Mouse (Mus musculus): Measurements from ENCODE around the gene H2al1m. TPM values are rescaled to one million over a fixed set of nuclear protein-coding genes. Genes with fewer than 3 reads are reported as not detected.
A peak's percentile ranks its signal among the peaks of the same experiment; 100 is the strongest.
"Not testable (repeated sequence)": the region's sequence is repeated elsewhere in the genome, so short reads cannot be mapped to it uniquely, and the experiment has no call there.

Gene H2al1m
- not detected in 2 replicates for polyA plus RNA-seq (2014; fragmentation: Nextera tagmentation; extraction: Ambion mirVana)

GRCm38 (mm10) chrX:9283464-9283863 lies at the start of gene H2al1m:
Gene H2al1m, plus strand, starts transcription at chrX:9283764.
- H3K9ac ChIP-seq; H3K27me3 ChIP-seq (ENCODE audit: control insufficient read depth, insufficient read depth, low read length); H3K4me3 ChIP-seq (replicated peaks; ENCODE audit: low read length); H3K4me1 ChIP-seq (replicated peaks; ENCODE audit: control insufficient read depth, insufficient read depth, low read length); H3K36me3 ChIP-seq (replicated peaks; ENCODE audit: control insufficient read depth, insufficient read depth); H3K27ac ChIP-seq; ATAC-seq (ENCODE audit: low FRiP score); H3K9me3 ChIP-seq (ENCODE audit: control insufficient read depth, low read length); H3K4me2 ChIP-seq (replicated peaks); DNase-seq (ENCODE audit: low spot score): not testable (repeated sequence)
- WGBS, result no CpG with 5 or more reads among the region's 1 CpGs

- H3K36me3 ChIP-seq (replicated peaks; ENCODE audit: control insufficient read depth, insufficient read depth), result no peaks in the 10 kb centered on the region
- H3K9ac ChIP-seq, result no peak overlapping the region
- no peak overlapping the region for H3K4me3 ChIP-seq (replicated peaks; ENCODE audit: low read length)
- H3K27ac ChIP-seq, result no peak overlapping the region
- H3K27me3 ChIP-seq (ENCODE audit: control insufficient read depth, insufficient read depth, low read length), result no peaks in the 10 kb centered on the region
- no peak for ATAC-seq (ENCODE audit: low FRiP score)
- 63% methylated on average over 5 of the region's 5 CpGs for WGBS
- H3K4me2 ChIP-seq (replicated peaks), result no peak overlapping the region
- 0 out of 2 replicates have a peak, but pooled peaks cover 4% of the 10 kb centered on the region for H3K4me1 ChIP-seq (replicated peaks; ENCODE audit: control insufficient read depth, insufficient read depth, low read length)
- no peaks in the 10 kb centered on the region for H3K9me3 ChIP-seq (ENCODE audit: control insufficient read depth, low read length)
- DNase-seq (ENCODE audit: low spot score), result no peak
These were observed 42.6 kb upstream of the H2al1m start for GRCm38 (mm10) chrX:9240737-9241591.

GRCm38 (mm10) chrX:9243381-9243864 lies 40.1 kb upstream of the H2al1m start:
- Histone ChIP-seq H3K9me3 (ENCODE audit: control insufficient read depth, low read length) (no peaks in the 10 kb centered on the region), H3K36me3 (replicated peaks; ENCODE audit: control insufficient read depth, insufficient read depth) (no peaks in the 10 kb centered on the region), H3K4me2 (replicated peaks) (no peak overlapping the region), H3K27me3 (ENCODE audit: control insufficient read depth, insufficient read depth, low read length) (no peaks in the 10 kb centered on the region), H3K4me3 (replicated peaks; ENCODE audit: low read length) (no peak overlapping the region), H3K4me1 (replicated peaks; ENCODE audit: control insufficient read depth, insufficient read depth, low read length) (0 out of 2 replicates have a peak, but pooled peaks cover 4% of the 10 kb centered on the region), H3K9ac (no peak overlapping the region), H3K27ac (no peak overlapping the region; the same call in 1 of the 2 replicates)
- 41% methylated on average over 8 of the region's 8 CpGs for WGBS
- ATAC-seq (ENCODE audit: low FRiP score) (no peak), DNase-seq (ENCODE audit: low spot score) (no peak)

- ATAC-seq (ENCODE audit: low FRiP score) (no peak; the same call in 1 of the 2 replicates), DNase-seq (ENCODE audit: low spot score) (no peak)
- H3K36me3 ChIP-seq (replicated peaks; ENCODE audit: control insufficient read depth, insufficient read depth), result no peaks in the 10 kb centered on the region
- no peak overlapping the region; the same call in 1 of the 2 replicates for H3K9ac ChIP-seq
- peak overlapping the region; percentile 54 for H3K27ac ChIP-seq
- H3K4me3 ChIP-seq (replicated peaks; ENCODE audit: low read length), result no peak overlapping the region
- 0 out of 2 replicates have a peak, but pooled peaks cover 4% of the 10 kb centered on the region for H3K4me1 ChIP-seq (replicated peaks; ENCODE audit: control insufficient read depth, insufficient read depth, low read length)
- H3K4me2 ChIP-seq (replicated peaks), result no peak overlapping the region
- no peaks in the 10 kb centered on the region for H3K9me3 ChIP-seq (ENCODE audit: control insufficient read depth, low read length)
- H3K27me3 ChIP-seq (ENCODE audit: control insufficient read depth, insufficient read depth, low read length), result no peaks in the 10 kb centered on the region
- WGBS, result 55% methylated on average over 12 of the region's 12 CpGs
These were observed 38.8 kb upstream of the H2al1m start for GRCm38 (mm10) chrX:9244603-9245336.

GRCm38 (mm10) chrX:9248911-9249310 lies 34.7 kb upstream of the H2al1m start:
- Histone ChIP-seq H3K27me3 (ENCODE audit: control insufficient read depth, insufficient read depth, low read length) (no peaks in the 10 kb centered on the region), H3K9ac (no peak overlapping the region), H3K27ac (no peak overlapping the region), H3K9me3 (ENCODE audit: control insufficient read depth, low read length) (no peaks in the 10 kb centered on the region), H3K4me3 (replicated peaks; ENCODE audit: low read length) (no peak overlapping the region), H3K4me1 (replicated peaks; ENCODE audit: control insufficient read depth, insufficient read depth, low read length) (0 out of 2 replicates have a peak, but pooled peaks cover 4% of the 10 kb centered on the region), H3K36me3 (replicated peaks; ENCODE audit: control insufficient read depth, insufficient read depth) (no peaks in the 10 kb centered on the region), H3K4me2 (replicated peaks) (no peak overlapping the region)
- DNase-seq (ENCODE audit: low spot score) (peak; percentile 45), ATAC-seq (ENCODE audit: low FRiP score) (peak; percentile 37; the same call in 1 of the 2 replicates)
- WGBS, result 42% methylated on average over 5 of the region's 5 CpGs

GRCm38 (mm10) chrX:9253990-9254389 lies 29.6 kb upstream of the H2al1m start:
- Histone ChIP-seq H3K9ac (no peak overlapping the region), H3K27ac (no peak overlapping the region), H3K36me3 (replicated peaks; ENCODE audit: control insufficient read depth, insufficient read depth) (no peaks in the 10 kb centered on the region), H3K4me1 (replicated peaks; ENCODE audit: control insufficient read depth, insufficient read depth, low read length) (no peaks in the 10 kb centered on the region), H3K4me3 (replicated peaks; ENCODE audit: low read length) (no peak overlapping the region), H3K4me2 (replicated peaks) (no peak overlapping the region), H3K27me3 (ENCODE audit: control insufficient read depth, insufficient read depth, low read length) (no peaks in the 10 kb centered on the region), H3K9me3 (ENCODE audit: control insufficient read depth, low read length) (no peaks in the 10 kb centered on the region)
- no peak for DNase-seq (ENCODE audit: low spot score)
- ATAC-seq (ENCODE audit: low FRiP score), result no peak
- 85% methylated on average over 10 of the region's 10 CpGs for WGBS

GRCm38 (mm10) chrX:9254901-9255300 lies 28.7 kb upstream of the H2al1m start:
- 91% methylated on average over 3 of the region's 3 CpGs for WGBS
- ATAC-seq (ENCODE audit: low FRiP score), result no peak
- no peak overlapping the region for H3K4me2 ChIP-seq (replicated peaks)

GRCm38 (mm10) chrX:9256766-9257165 lies 26.8 kb upstream of the H2al1m start, which contains the start of gene Gm14862:
Gene Gm14862, minus strand, starts transcription at chrX:9256899.
- Histone ChIP-seq H3K36me3 (replicated peaks; ENCODE audit: control insufficient read depth, insufficient read depth) (no peaks in the 10 kb centered on the region), H3K4me3 (replicated peaks; ENCODE audit: low read length) (no peak within 1 kb of the TSS), H3K4me1 (replicated peaks; ENCODE audit: control insufficient read depth, insufficient read depth, low read length) (no peaks in the 10 kb centered on the region), H3K9ac (no peak within 1 kb of the TSS), H3K27ac (no peak within 1 kb of the TSS), H3K27me3 (ENCODE audit: control insufficient read depth, insufficient read depth, low read length) (no peaks in the 10 kb centered on the region), H3K4me2 (replicated peaks) (no peak within 1 kb of the TSS), H3K9me3 (ENCODE audit: control insufficient read depth, low read length) (no peaks in the 10 kb centered on the region)
- 87% methylated on average over 5 of the region's 5 CpGs for WGBS
- DNase-seq (ENCODE audit: low spot score), result no peak
- no peak for ATAC-seq (ENCODE audit: low FRiP score)

More at GRCm38 (mm10) chrX:9254901-9255300, 28.7 kb upstream of the H2al1m start:
- no peaks in the 10 kb centered on the region for H3K36me3 ChIP-seq (replicated peaks; ENCODE audit: control insufficient read depth, insufficient read depth)
- no peak overlapping the region for H3K9ac ChIP-seq
- no peaks in the 10 kb centered on the region for H3K27me3 ChIP-seq (ENCODE audit: control insufficient read depth, insufficient read depth, low read length)
- no peaks in the 10 kb centered on the region for H3K9me3 ChIP-seq (ENCODE audit: control insufficient read depth, low read length)
- no peak overlapping the region for H3K4me3 ChIP-seq (replicated peaks; ENCODE audit: low read length)
- no peak overlapping the region for H3K27ac ChIP-seq
- no peaks in the 10 kb centered on the region for H3K4me1 ChIP-seq (replicated peaks; ENCODE audit: control insufficient read depth, insufficient read depth, low read length)
- DNase-seq (ENCODE audit: low spot score), result no peak

- H3K36me3 ChIP-seq (replicated peaks; ENCODE audit: control insufficient read depth, insufficient read depth), result no peaks in the 10 kb centered on the region
- H3K4me2 ChIP-seq (replicated peaks), result no peak overlapping the region
- H3K4me1 ChIP-seq (replicated peaks; ENCODE audit: control insufficient read depth, insufficient read depth, low read length), result no peaks in the 10 kb centered on the region
- H3K27me3 ChIP-seq (ENCODE audit: control insufficient read depth, insufficient read depth, low read length), result no peaks in the 10 kb centered on the region
- no peak overlapping the region for H3K27ac ChIP-seq
- no peak overlapping the region for H3K9ac ChIP-seq
- WGBS, result 94% methylated on average over 7 of the region's 7 CpGs
- ATAC-seq (ENCODE audit: low FRiP score), result no peak
- no peak for DNase-seq (ENCODE audit: low spot score)
- H3K4me3 ChIP-seq (replicated peaks; ENCODE audit: low read length), result no peak overlapping the region
- no peaks in the 10 kb centered on the region for H3K9me3 ChIP-seq (ENCODE audit: control insufficient read depth, low read length)
These were observed 25.7 kb upstream of the H2al1m start for GRCm38 (mm10) chrX:9257831-9258230.
